Mouse (Mus musculus) kidney, adult 2 months (tissue): ENCODE data around the gene Sf1.

Experiments used
- CTCF ChIP-seq: fragments of 200-500 bp; conservative IDR thresholded peaks from 2 replicates; pipeline ENCODE4 v1.5.1; 2011; ENCODE audit warnings: low read depth, mild to moderate bottlenecking, control low read depth, low read length, moderate library complexity, mixed read lengths; ENCODE audit not compliant: insufficient read depth, insufficient read length
- POLR2A ChIP-seq: fragments of 200-500 bp; IDR thresholded peaks from one replicate; pipeline ENCODE4 v1.6.1; 2011; ENCODE audit warnings: low read depth, low read length, control low read depth

- TF ChIP-seq POLR2A (no peak), CTCF (no peak)
Observed at GRCm38 (mm10) chr19:6403869-6404268, 40.4 kb downstream of the Sf1 start.
